Mouse (Mus musculus) hindbrain, embryonic 15.5 days (tissue): ENCODE measurements at regions not wholly inside any gene's neighbourhood (a gene's known extent, or its start where the extent isn't known, plus 50 kb on each side); places are given as distances from the start of the nearest gene placed in this dataset.

Experiments used
- ATAC-seq: fragments of 200-750 bp; cut with Nextera tagmentation; 2 replicates; pipeline ENCODE4 v1.8.0; 2017; ENCODE audit warnings: low read depth, moderate number of reproducible peaks, moderate TSS enrichment; ENCODE audit not compliant: low FRiP score
- H3K27ac ChIP-seq: fragments of 300-500 bp; sonication (generic); replicated peaks from 2 replicates; pipeline ENCODE4 v1.5.1; 2015; ENCODE audit warnings: mild to moderate bottlenecking, inconsistent platforms
- H3K27me3 ChIP-seq: fragments of 300-500 bp; sonication (generic); 2 replicates; pipeline ENCODE4 v1.6.1; 2015; ENCODE audit warnings: control low read depth, inconsistent platforms
- H3K36me3 ChIP-seq: fragments of 300-500 bp; sonication (generic); 2 replicates; pipeline ENCODE4 v1.6.1; 2015; ENCODE audit warnings: control low read depth, inconsistent platforms
- H3K4me1 ChIP-seq: fragments of 300-500 bp; sonication (generic); replicated peaks from 2 replicates; pipeline ENCODE4 v1.6.1; 2015; ENCODE audit warnings: control low read depth, inconsistent platforms
- H3K4me2 ChIP-seq: fragments of 300-500 bp; sonication (generic); 2 replicates; pipeline ENCODE4 v1.6.1; 2015; ENCODE audit warnings: moderate library complexity, mild to moderate bottlenecking, inconsistent platforms
- H3K4me3 ChIP-seq: fragments of 300-500 bp; sonication (generic); 2 replicates; pipeline ENCODE4 v1.5.1; 2015; ENCODE audit warnings: mild to moderate bottlenecking, inconsistent platforms
- H3K9ac ChIP-seq: fragments of 300-500 bp; sonication (generic); 2 replicates; pipeline ENCODE4 v1.6.1; 2015; ENCODE audit warnings: inconsistent platforms
- H3K9me3 ChIP-seq: fragments of 300-500 bp; sonication (generic); 2 replicates; pipeline ENCODE4 v1.6.1; 2016; ENCODE audit warnings: control low read depth, inconsistent platforms
- WGBS: fragments of 180-500 bp; shearing (Covaris S2); methylation state at CpG from one replicate; pipeline ENCODE4 v1.1.7; 2015; 5-methylcytosine and 5-hydroxymethylcytosine counted together

GRCm38 (mm10) chr4:33745180-33745579, 179.2 kb upstream of the Cnr1 start:
- no peaks in the 10 kb centered on the region for H3K4me1 ChIP-seq
- no peak overlapping the region for H3K9ac ChIP-seq
- no peaks in the 10 kb centered on the region for H3K27me3 ChIP-seq
- H3K9me3 ChIP-seq = no peaks in the 10 kb centered on the region
- no peaks in the 10 kb centered on the region for H3K36me3 ChIP-seq
- no peak for ATAC-seq
- 89% methylated on average over 3 of the region's 3 CpGs for WGBS
- no peak overlapping the region for H3K4me2 ChIP-seq
- no peak overlapping the region for H3K4me3 ChIP-seq
- H3K27ac ChIP-seq = no peak overlapping the region

DNA sequence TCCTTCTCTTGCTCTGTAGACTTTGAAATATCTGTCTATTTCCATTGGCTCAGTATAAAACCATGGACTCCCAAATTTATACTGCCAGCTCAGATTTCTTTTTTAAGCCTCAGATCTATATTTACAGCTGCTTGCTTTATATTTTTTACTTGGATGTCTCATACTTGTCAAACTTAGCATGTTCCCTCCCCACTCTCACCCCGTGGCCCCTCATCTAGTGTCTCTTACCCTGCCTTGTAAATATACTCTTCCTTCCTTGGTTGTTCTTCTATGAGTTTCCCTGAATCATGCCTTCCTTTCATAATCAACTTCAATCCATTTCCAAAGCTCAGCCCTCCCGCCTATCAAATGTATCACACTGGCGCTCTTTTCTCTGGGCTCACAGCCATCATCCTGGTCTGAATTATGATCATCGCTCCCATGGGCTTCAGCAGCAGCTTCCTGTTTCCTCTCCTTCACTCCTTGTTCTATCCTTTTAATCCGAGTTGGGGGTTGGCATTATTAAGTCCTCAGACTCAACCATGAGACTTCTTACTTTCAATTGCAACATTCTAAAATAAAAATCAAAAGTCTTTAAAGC, 177.0 kb upstream of the Cnr1 start:
- no peaks in the 10 kb centered on the region for H3K36me3 ChIP-seq
- ATAC-seq = no peak
- WGBS = 76% methylated on average over 5 of the region's 5 CpGs
- no peaks in the 10 kb centered on the region for H3K4me1 ChIP-seq
- H3K4me3 ChIP-seq = no peak overlapping the region
- no peaks in the 10 kb centered on the region for H3K9me3 ChIP-seq
- H3K9ac ChIP-seq = no peak overlapping the region
- no peaks in the 10 kb centered on the region for H3K27me3 ChIP-seq
- no peak overlapping the region for H3K4me2 ChIP-seq
- H3K27ac ChIP-seq = no peak overlapping the region

DNA sequence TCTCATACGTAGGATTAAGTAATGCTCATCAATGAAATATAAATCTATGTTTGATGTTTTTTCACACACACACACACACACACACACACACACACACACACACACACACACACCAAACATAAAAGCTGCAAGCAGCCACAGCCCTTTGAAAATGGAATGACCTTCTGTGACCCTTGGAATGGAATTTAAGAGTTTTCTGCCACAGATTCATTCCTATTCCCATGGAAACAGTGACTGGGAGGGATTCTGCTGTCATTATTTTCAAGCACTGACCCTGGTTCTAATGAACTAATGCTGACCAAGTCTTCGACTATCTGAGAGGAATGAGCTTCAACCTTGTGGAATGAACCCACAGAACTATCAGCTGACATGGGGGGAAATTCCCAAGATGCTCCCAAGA, 156.7 kb upstream of the Cnr1 start:
- Histone ChIP-seq H3K4me2 (no peak overlapping the region), H3K4me1 (no peaks in the 10 kb centered on the region), H3K27ac (no peak overlapping the region), H3K36me3 (no peaks in the 10 kb centered on the region), H3K27me3 (no peaks in the 10 kb centered on the region), H3K9me3 (no peaks in the 10 kb centered on the region), H3K9ac (no peak overlapping the region), H3K4me3 (no peak overlapping the region)
- 23% methylated on average over 2 of the region's 2 CpGs for WGBS
- ATAC-seq = no peak

DNA sequence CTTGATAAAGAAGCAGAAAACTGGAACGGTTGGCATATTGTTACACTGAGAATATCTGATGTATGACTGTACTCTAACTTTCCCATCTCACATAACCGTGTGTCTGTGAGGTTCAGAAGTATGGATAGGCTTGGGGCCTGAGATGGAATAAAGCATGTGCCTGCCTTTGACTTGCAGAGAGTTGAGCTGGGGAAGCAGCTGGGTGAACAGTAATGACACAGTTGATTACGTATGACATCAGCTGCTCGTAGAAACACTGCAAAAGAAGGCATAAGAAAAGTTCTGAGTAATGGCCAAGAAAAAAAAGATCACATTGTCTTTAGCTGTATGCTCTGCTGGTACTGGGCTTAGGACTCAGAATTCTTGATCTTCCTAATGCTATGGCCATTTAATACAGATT, 138.4 kb upstream of the Cnr1 start:
- no peak for ATAC-seq
- Histone ChIP-seq H3K9me3 (no peaks in the 10 kb centered on the region), H3K27me3 (no peaks in the 10 kb centered on the region), H3K9ac (no peak overlapping the region), H3K4me2 (no peak overlapping the region), H3K4me3 (no peak overlapping the region), H3K27ac (no peak overlapping the region), H3K36me3 (no peaks in the 10 kb centered on the region), H3K4me1 (no peaks in the 10 kb centered on the region)
- WGBS = 89% methylated on average over 4 of the region's 4 CpGs

DNA sequence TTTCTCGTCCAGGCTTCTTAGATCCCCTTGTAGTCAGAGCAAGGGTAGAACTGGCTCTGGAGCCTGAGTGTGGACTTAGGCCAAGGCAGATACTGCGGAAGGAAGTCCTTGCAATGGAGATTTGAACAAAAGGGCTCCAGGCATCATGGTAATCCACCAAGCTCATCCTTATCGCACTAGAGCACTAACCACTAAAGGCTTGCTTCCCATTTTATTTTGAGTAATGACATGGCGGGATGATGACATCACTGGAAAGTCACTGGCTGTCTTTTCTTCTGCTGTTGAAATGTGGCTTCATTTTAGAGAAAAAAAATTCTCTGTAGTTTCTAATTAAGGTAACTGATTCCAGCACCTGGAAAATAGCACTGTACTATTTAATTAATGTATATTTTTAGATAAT, 137.4 kb upstream of the Cnr1 start:
- H3K9ac ChIP-seq = no peak overlapping the region
- no peak overlapping the region for H3K4me2 ChIP-seq
- H3K9me3 ChIP-seq = no peaks in the 10 kb centered on the region
- H3K4me3 ChIP-seq = no peak overlapping the region
- no peaks in the 10 kb centered on the region for H3K27me3 ChIP-seq
- WGBS = 89% methylated on average over 4 of the region's 4 CpGs
- H3K27ac ChIP-seq = no peak overlapping the region
- no peak for ATAC-seq
- no peaks in the 10 kb centered on the region for H3K4me1 ChIP-seq
- no peaks in the 10 kb centered on the region for H3K36me3 ChIP-seq

GRCm38 (mm10) chr4:33793398-33793797, 131.0 kb upstream of the Cnr1 start:
- H3K27ac ChIP-seq = no peak overlapping the region
- no peak overlapping the region for H3K9ac ChIP-seq
- H3K4me1 ChIP-seq = 0 out of 2 replicates have a peak, but pooled peaks cover under 1% of the 10 kb centered on the region
- no peak for ATAC-seq
- H3K27me3 ChIP-seq = no peaks in the 10 kb centered on the region
- H3K9me3 ChIP-seq = no peaks in the 10 kb centered on the region
- no peaks in the 10 kb centered on the region for H3K36me3 ChIP-seq
- H3K4me2 ChIP-seq = no peak overlapping the region
- WGBS = 83% methylated on average over 8 of the region's 8 CpGs
- no peak overlapping the region for H3K4me3 ChIP-seq

DNA sequence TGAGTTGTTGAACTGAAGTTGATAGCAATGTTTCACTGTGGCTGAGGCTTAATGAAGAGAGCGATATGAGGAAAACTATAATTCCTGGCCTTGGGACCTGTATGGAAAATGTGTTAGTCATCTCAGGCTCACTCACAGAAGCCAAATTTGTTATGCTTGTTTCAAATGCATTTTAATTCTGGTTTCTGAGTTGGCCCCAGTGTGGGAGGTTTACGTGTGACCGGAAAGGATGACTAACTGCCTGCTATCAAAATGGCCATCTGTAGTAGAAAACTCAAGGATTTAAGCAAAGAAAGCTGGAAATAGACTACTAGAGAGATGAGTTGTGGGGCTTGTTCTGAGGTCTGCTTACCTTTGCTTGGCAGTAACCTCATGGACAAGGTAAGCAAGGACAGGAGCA, 128.9 kb upstream of the Cnr1 start:
- H3K9ac ChIP-seq = no peak overlapping the region
- no peak overlapping the region for H3K27ac ChIP-seq
- ATAC-seq = no peak
- peaks cover 10% of the 10 kb centered on the region; the same call in 1 of the 2 replicates for H3K4me1 ChIP-seq
- H3K9me3 ChIP-seq = no peaks in the 10 kb centered on the region
- no peaks in the 10 kb centered on the region for H3K36me3 ChIP-seq
- no peak overlapping the region for H3K4me3 ChIP-seq
- 92% methylated on average over 3 of the region's 3 CpGs for WGBS
- H3K4me2 ChIP-seq = no peak overlapping the region
- no peaks in the 10 kb centered on the region for H3K27me3 ChIP-seq

GRCm38 (mm10) chr4:33797964-33798363, 126.4 kb upstream of the Cnr1 start:
- Histone ChIP-seq H3K27ac (no peak overlapping the region), H3K27me3 (no peaks in the 10 kb centered on the region), H3K4me2 (no peak overlapping the region), H3K4me1 (peaks cover 10% of the 10 kb centered on the region; the same call in 1 of the 2 replicates), H3K9ac (no peak overlapping the region), H3K36me3 (no peaks in the 10 kb centered on the region), H3K4me3 (no peak overlapping the region), H3K9me3 (no peaks in the 10 kb centered on the region)
- ATAC-seq = no peak
- WGBS = 92% methylated on average over 4 of the region's 4 CpGs

DNA sequence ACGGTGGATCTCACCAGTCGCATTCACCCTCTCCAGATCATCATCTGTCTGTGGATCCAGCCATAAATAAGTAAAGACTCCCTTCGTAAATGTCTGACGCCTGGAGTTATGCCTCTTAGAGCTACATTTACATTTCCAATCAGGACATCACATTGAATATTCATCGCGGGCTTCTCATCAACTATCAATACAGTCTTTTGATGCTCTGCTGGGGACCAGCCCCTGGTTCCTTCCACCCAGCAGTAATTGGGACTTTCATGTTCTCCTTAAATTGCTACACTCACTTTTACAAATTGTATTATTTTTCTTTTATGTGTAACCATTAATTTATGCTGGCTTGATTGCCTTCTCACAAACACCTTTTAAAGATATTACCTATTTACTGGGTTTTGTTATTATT, 125.7 kb upstream of the Cnr1 start:
- WGBS = 58% methylated on average over 6 of the region's 6 CpGs
- no peaks in the 10 kb centered on the region for H3K27me3 ChIP-seq
- H3K27ac ChIP-seq = no peak overlapping the region

DNA sequence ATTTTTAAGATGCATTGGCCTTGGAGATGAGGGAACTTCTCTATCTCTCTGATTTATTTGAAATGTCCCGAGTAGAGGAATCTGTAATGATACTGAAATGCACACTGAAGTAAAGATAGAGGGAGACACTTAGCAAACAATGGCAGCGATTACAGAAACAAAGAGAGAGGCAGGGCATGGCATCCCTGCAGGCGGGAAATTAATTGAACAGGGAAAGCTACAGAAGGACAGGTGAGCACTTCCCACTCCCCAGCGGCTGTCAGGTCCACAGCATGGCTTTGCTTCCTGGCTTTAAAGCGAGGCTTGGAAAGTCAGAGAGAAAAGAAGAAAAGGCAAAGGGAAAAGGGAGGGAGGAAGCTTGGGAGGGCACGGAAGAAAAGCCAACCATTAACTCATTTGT, 125.3 kb upstream of the Cnr1 start:
- Histone ChIP-seq H3K27ac (no peak overlapping the region; the same call in 1 of the 2 replicates), H3K4me3 (no peak overlapping the region), H3K4me1 (peaks cover 10% of the 10 kb centered on the region; the same call in 1 of the 2 replicates), H3K36me3 (no peaks in the 10 kb centered on the region), H3K27me3 (no peaks in the 10 kb centered on the region), H3K9ac (no peak overlapping the region), H3K9me3 (no peaks in the 10 kb centered on the region), H3K4me2 (peak overlapping the region; percentile 31; the same call in 1 of the 2 replicates)
- ATAC-seq = peak; percentile 45; the same call in 1 of the 2 replicates
- 28% methylated on average over 6 of the region's 6 CpGs for WGBS

More for the DNA sequence above, 125.7 kb upstream of the Cnr1 start:
- Histone ChIP-seq H3K4me2 (no peak overlapping the region), H3K4me3 (no peak overlapping the region), H3K36me3 (no peaks in the 10 kb centered on the region), H3K9ac (no peak overlapping the region), H3K4me1 (peaks cover 10% of the 10 kb centered on the region; the same call in 1 of the 2 replicates), H3K9me3 (no peaks in the 10 kb centered on the region)
- ATAC-seq = no peak

- Histone ChIP-seq H3K27me3 (no peaks in the 10 kb centered on the region), H3K4me2 (peak overlapping the region; percentile 31; the same call in 1 of the 2 replicates), H3K36me3 (no peaks in the 10 kb centered on the region), H3K4me3 (no peak overlapping the region), H3K4me1 (peaks cover 10% of the 10 kb centered on the region; the same call in 1 of the 2 replicates), H3K27ac (no peak overlapping the region), H3K9ac (no peak overlapping the region), H3K9me3 (no peaks in the 10 kb centered on the region)
- no peak for ATAC-seq
- 47% methylated on average over 1 of the region's 1 CpGs for WGBS
These were observed 124.6 kb upstream of the Cnr1 start for GRCm38 (mm10) chr4:33799831-33800230.

DNA sequence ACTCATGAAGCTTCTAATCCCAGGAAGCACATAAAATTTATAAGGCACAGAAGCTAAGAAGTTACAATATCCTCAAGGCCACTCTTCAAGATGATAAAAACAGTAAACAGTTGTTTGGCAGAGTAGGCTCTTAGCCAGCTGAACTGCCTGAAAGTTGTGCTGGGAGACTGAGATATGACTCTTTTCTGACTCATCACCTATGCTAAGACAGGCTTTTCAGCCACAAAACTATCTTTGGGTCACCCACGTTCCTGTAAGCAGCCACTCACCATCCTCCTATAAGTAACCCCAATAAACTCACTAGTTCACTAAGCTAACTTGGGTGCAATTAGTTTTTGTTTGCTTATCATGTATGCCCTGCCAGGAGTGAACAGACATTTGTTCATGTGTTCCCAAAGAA, 112.1 kb upstream of the Cnr1 start:
- Histone ChIP-seq H3K9ac (no peak overlapping the region), H3K27ac (no peak overlapping the region), H3K36me3 (no peaks in the 10 kb centered on the region), H3K4me2 (no peak overlapping the region), H3K27me3 (no peaks in the 10 kb centered on the region), H3K9me3 (no peaks in the 10 kb centered on the region), H3K4me1 (no peaks in the 10 kb centered on the region), H3K4me3 (no peak overlapping the region)
- WGBS = 97% methylated on average over 1 of the region's 1 CpGs
- no peak for ATAC-seq

DNA sequence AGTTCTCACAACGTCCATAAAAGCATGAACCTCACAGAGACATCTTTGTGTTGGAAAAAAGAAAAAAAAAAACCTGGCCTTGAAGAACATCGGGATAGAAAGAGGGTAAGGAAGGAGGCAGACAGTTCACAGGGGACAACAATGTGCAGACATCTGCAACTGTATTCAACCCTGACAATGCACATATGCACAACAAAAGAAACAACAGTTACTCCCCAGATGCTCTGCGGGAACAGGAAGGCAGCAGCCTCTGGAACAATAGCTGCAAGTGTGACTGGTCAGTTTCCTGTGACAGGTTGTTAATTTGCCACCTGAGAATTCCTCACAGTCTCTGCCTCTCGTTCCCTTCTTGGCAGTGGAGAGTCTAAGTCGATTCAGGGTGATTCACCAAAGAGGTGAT, 100.5 kb upstream of the Cnr1 start:
- no peak for ATAC-seq
- no peaks in the 10 kb centered on the region for H3K9me3 ChIP-seq
- H3K4me1 ChIP-seq = peaks cover 3% of the 10 kb centered on the region; the same call in 1 of the 2 replicates
- no peaks in the 10 kb centered on the region for H3K36me3 ChIP-seq
- no peaks in the 10 kb centered on the region for H3K27me3 ChIP-seq
- H3K4me3 ChIP-seq = no peak overlapping the region
- H3K9ac ChIP-seq = no peak overlapping the region
- WGBS = 1% methylated on average over 5 of the region's 5 CpGs
- no peak overlapping the region for H3K27ac ChIP-seq
- H3K4me2 ChIP-seq = no peak overlapping the region
